Mouse (Mus musculus): ENCODE results near the gene Fbxl20. TPM values are rescaled to one million over a fixed set of nuclear protein-coding genes. Genes with fewer than 3 reads are reported as not detected.
A peak's percentile ranks its signal among the peaks of the same experiment; 100 is the strongest.

Fbxl20 gene
- total and polyA plus RNA-seq, 2 experiments: 12.3 to 15.1 TPM

GRCm38 (mm10) chr11:98168400-98168799, 18.2 kb upstream of the Fbxl20 start:
- DNase-seq (ENCODE audit: extremely low read depth, low read depth, low spot score): no peak
- 46% methylated on average over 1 of the region's 1 CpGs for WGBS

GRCm38 (mm10) chr11:98155094-98155493, 4.9 kb upstream of the Fbxl20 start:
- no peak for DNase-seq (ENCODE audit: extremely low read depth, low read depth, low spot score)
- H3K4me3 ChIP-seq (ENCODE audit: insufficient read depth, low read depth, low read length): no peak overlapping the region
- no peak for TF ChIP-seq CTCF (IDR thresholded peaks at IDR 0.05; ENCODE audit: low read depth, low read length)
- no peak for TF ChIP-seq POLR2A (IDR thresholded peaks at IDR 0.05; ENCODE audit: extremely low read depth, insufficient read depth, low read length)
- no peak overlapping the region for H3K9ac ChIP-seq (ENCODE audit: low read depth, low read length)
- H3K4me1 ChIP-seq (ENCODE audit: control insufficient read depth, insufficient read depth, low read length): no peaks in the 10 kb centered on the region
- peaks cover 20% of the 10 kb centered on the region for H3K36me3 ChIP-seq (ENCODE audit: control insufficient read depth, insufficient read depth, low read length)
- H3K27ac ChIP-seq (replicated peaks; ENCODE audit: insufficient read depth, low read depth, low read length): no peak overlapping the region
- 80% methylated on average over 6 of the region's 6 CpGs for WGBS
- H3K79me2 ChIP-seq (ENCODE audit: control insufficient read depth, insufficient read depth, low read length): no peaks in the 10 kb centered on the region
- no peaks in the 10 kb centered on the region for H3K27me3 ChIP-seq (ENCODE audit: control insufficient read depth, insufficient read depth, low read length)

More at GRCm38 (mm10) chr11:98168400-98168799, 18.2 kb upstream of the Fbxl20 start:
- no peaks in the 10 kb centered on the region for H3K79me2 ChIP-seq (ENCODE audit: control insufficient read depth, insufficient read depth, low read length)
- H3K27me3 ChIP-seq (ENCODE audit: control insufficient read depth, insufficient read depth, low read length): no peaks in the 10 kb centered on the region
- H3K4me1 ChIP-seq (ENCODE audit: control insufficient read depth, insufficient read depth, low read length): no peaks in the 10 kb centered on the region
- H3K36me3 ChIP-seq (ENCODE audit: control insufficient read depth, insufficient read depth, low read length): peaks cover 61% of the 10 kb centered on the region
- no peak for TF ChIP-seq POLR2A (IDR thresholded peaks at IDR 0.05; ENCODE audit: extremely low read depth, insufficient read depth, low read length)
- TF ChIP-seq CTCF (IDR thresholded peaks at IDR 0.05; ENCODE audit: low read depth, low read length): no peak
- no peak overlapping the region for H3K9ac ChIP-seq (ENCODE audit: low read depth, low read length)
- H3K4me3 ChIP-seq (ENCODE audit: insufficient read depth, low read depth, low read length): no peak overlapping the region
- no peak overlapping the region for H3K27ac ChIP-seq (replicated peaks; ENCODE audit: insufficient read depth, low read depth, low read length)

- Histone ChIP-seq H3K79me2 (ENCODE audit: control insufficient read depth, insufficient read depth, low read length) (peaks cover 20% of the 10 kb centered on the region; the same call in 1 of the 2 replicates), H3K27me3 (ENCODE audit: control insufficient read depth, insufficient read depth, low read length) (no peaks in the 10 kb centered on the region), H3K9ac (ENCODE audit: low read depth, low read length) (no peak overlapping the region), H3K4me1 (ENCODE audit: control insufficient read depth, insufficient read depth, low read length) (peaks cover 12% of the 10 kb centered on the region), H3K27ac (replicated peaks; ENCODE audit: insufficient read depth, low read depth, low read length) (no peak overlapping the region), H3K36me3 (ENCODE audit: control insufficient read depth, insufficient read depth, low read length) (no peaks in the 10 kb centered on the region), H3K4me3 (ENCODE audit: insufficient read depth, low read depth, low read length) (no peak overlapping the region)
- DNase-seq (ENCODE audit: extremely low read depth, low read depth, low spot score): no peak
- TF ChIP-seq CTCF (IDR thresholded peaks at IDR 0.05; ENCODE audit: low read depth, low read length): no peak
- 7% methylated on average over 10 of the region's 10 CpGs for WGBS
Measured at GRCm38 (mm10) chr11:98150625-98151156, 488 bp upstream of the Fbxl20 start.

GRCm38 (mm10) chr11:98149304-98149750, 876 bp downstream of the Fbxl20 start:
- Histone ChIP-seq H3K4me1 (ENCODE audit: control insufficient read depth, insufficient read depth, low read length) (peaks cover 12% of the 10 kb centered on the region), H3K79me2 (ENCODE audit: control insufficient read depth, insufficient read depth, low read length) (peaks cover 26% of the 10 kb centered on the region; the same call in 1 of the 2 replicates), H3K27ac (replicated peaks; ENCODE audit: insufficient read depth, low read depth, low read length) (peak overlapping the region; percentile 92), H3K27me3 (ENCODE audit: control insufficient read depth, insufficient read depth, low read length) (no peaks in the 10 kb centered on the region), H3K4me3 (ENCODE audit: insufficient read depth, low read depth, low read length) (peak overlapping the region; percentile 83), H3K9ac (ENCODE audit: low read depth, low read length) (peak overlapping the region; percentile 84), H3K36me3 (ENCODE audit: control insufficient read depth, insufficient read depth, low read length) (no peaks in the 10 kb centered on the region)
- no peak for TF ChIP-seq CTCF (IDR thresholded peaks at IDR 0.05; ENCODE audit: low read depth, low read length)
- TF ChIP-seq POLR2A (IDR thresholded peaks at IDR 0.05; ENCODE audit: extremely low read depth, insufficient read depth, low read length): peak; percentile 80
- DNase-seq (ENCODE audit: extremely low read depth, low read depth, low spot score): peak; percentile 76
- under 1% methylated on average over 55 of the region's 57 CpGs for WGBS

GRCm38 (mm10) chr11:98148551-98149301, 1.5 kb downstream of the Fbxl20 start:
- TF ChIP-seq POLR2A (IDR thresholded peaks at IDR 0.05; ENCODE audit: extremely low read depth, insufficient read depth, low read length) (0 out of 2 replicates have a peak, but pooled peaks have one; percentile 26), CTCF (IDR thresholded peaks at IDR 0.05; ENCODE audit: low read depth, low read length) (no peak)
- WGBS: under 1% methylated on average over 44 of the region's 45 CpGs

GRCm38 (mm10) chr11:98145856-98146255, 4.3 kb downstream of the Fbxl20 start:
- Histone ChIP-seq H3K36me3 (ENCODE audit: control insufficient read depth, insufficient read depth, low read length) (no peaks in the 10 kb centered on the region), H3K4me3 (ENCODE audit: insufficient read depth, low read depth, low read length) (no peak overlapping the region), H3K27ac (replicated peaks; ENCODE audit: insufficient read depth, low read depth, low read length) (no peak overlapping the region), H3K9ac (ENCODE audit: low read depth, low read length) (no peak overlapping the region), H3K79me2 (ENCODE audit: control insufficient read depth, insufficient read depth, low read length) (peaks cover 43% of the 10 kb centered on the region; the same call in 1 of the 2 replicates), H3K4me1 (ENCODE audit: control insufficient read depth, insufficient read depth, low read length) (peaks cover 12% of the 10 kb centered on the region), H3K27me3 (ENCODE audit: control insufficient read depth, insufficient read depth, low read length) (no peaks in the 10 kb centered on the region)
- no peak for DNase-seq (ENCODE audit: extremely low read depth, low read depth, low spot score)
- 88% methylated on average over 7 of the region's 7 CpGs for WGBS
- TF ChIP-seq POLR2A (IDR thresholded peaks at IDR 0.05; ENCODE audit: extremely low read depth, insufficient read depth, low read length): no peak
- TF ChIP-seq CTCF (IDR thresholded peaks at IDR 0.05; ENCODE audit: low read depth, low read length): no peak

More at GRCm38 (mm10) chr11:98148551-98149301, 1.5 kb downstream of the Fbxl20 start:
- Histone ChIP-seq H3K27me3 (ENCODE audit: control insufficient read depth, insufficient read depth, low read length) (no peaks in the 10 kb centered on the region), H3K4me1 (ENCODE audit: control insufficient read depth, insufficient read depth, low read length) (peaks cover 12% of the 10 kb centered on the region), H3K79me2 (ENCODE audit: control insufficient read depth, insufficient read depth, low read length) (peaks cover 27% of the 10 kb centered on the region; the same call in 1 of the 2 replicates), H3K36me3 (ENCODE audit: control insufficient read depth, insufficient read depth, low read length) (no peaks in the 10 kb centered on the region), H3K4me3 (ENCODE audit: insufficient read depth, low read depth, low read length) (peak overlapping the region; percentile 83), H3K27ac (replicated peaks; ENCODE audit: insufficient read depth, low read depth, low read length) (peak overlapping the region; percentile 92), H3K9ac (ENCODE audit: low read depth, low read length) (peak overlapping the region; percentile 84)
- peak; percentile 75 for DNase-seq (ENCODE audit: extremely low read depth, low read depth, low spot score)
